Mouse (Mus musculus) MEL (cell line): ENCODE measurements around the gene Csrnp1. TPM values are rescaled to one million over a fixed set of nuclear protein-coding genes. Genes with fewer than 3 reads are reported as not detected.

ENCODE experiments used
- DNase-seq: peaks from one replicate; pipeline ENCODE4 v3.0.0; 2011; ENCODE audit warnings: low read depth, low spot score
- H3K27ac ChIP-seq: 2 replicates; pipeline ENCODE4 v1.5.1; 2012; ENCODE audit warnings: low read depth, mild to moderate bottlenecking, control low read depth, low read length, moderate library complexity; ENCODE audit not compliant: control insufficient read depth
- H3K27me3 ChIP-seq, 2 experiments: fragments of 150-350 bp in 1 of 2; sonication (generic) in 1 of 2; 2 replicates each; pipeline ENCODE4 v1.6.1; 2012; ENCODE audit warnings: low read length in 2 of 2, mild to moderate bottlenecking in 2 of 2, improper control_type of control experiment in 1 of 2, moderate library complexity in 1 of 2; ENCODE audit not compliant: insufficient read depth in 2 of 2, control insufficient read depth in 1 of 2
- H3K36me3 ChIP-seq, 2 experiments: 2 replicates each; pipeline ENCODE4 v1.6.1; 2012 to 2014; ENCODE audit warnings: low read length in 2 of 2, improper control_type of control experiment in 1 of 2, inconsistent platforms in 1 of 2, mild to moderate bottlenecking in 1 of 2; ENCODE audit not compliant: insufficient read depth in 2 of 2, control insufficient read depth in 1 of 2
- H3K4me1 ChIP-seq, 2 experiments: fragments of 150-350 bp in 1 of 2; sonication (generic) in 1 of 2; 2 replicates each; pipeline ENCODE4 v1.6.1; 2012; ENCODE audit warnings: low read length in 2 of 2, improper control_type of control experiment in 1 of 2, mild to moderate bottlenecking in 1 of 2; ENCODE audit not compliant: insufficient read depth in 2 of 2, control insufficient read depth in 1 of 2
- H3K4me3 ChIP-seq, 2 experiments: fragments of 150-350 bp in 1 of 2; sonication (generic) in 1 of 2; 2 replicates each; pipeline ENCODE4 v1.5.1; 2012; ENCODE audit warnings: low read depth in 2 of 2, low read length in 2 of 2, mild to moderate bottlenecking in 2 of 2, moderate library complexity in 2 of 2, control low read depth in 1 of 2, improper control_type of control experiment in 1 of 2; ENCODE audit not compliant: control insufficient read depth in 1 of 2, insufficient read depth in 1 of 2
- H3K79me2 ChIP-seq: 2 replicates; pipeline ENCODE4 v1.6.1; 2012; ENCODE audit warnings: mild to moderate bottlenecking, low read length, moderate library complexity; ENCODE audit not compliant: control insufficient read depth, poor library complexity, insufficient read depth
- H3K9ac ChIP-seq: 2 replicates; pipeline ENCODE4 v1.6.1; 2012; ENCODE audit warnings: low read depth, mild to moderate bottlenecking, control low read depth, low read length, moderate library complexity; ENCODE audit not compliant: control insufficient read depth, poor library complexity, severe bottlenecking
- H3K9me3 ChIP-seq: fragments of 150-350 bp; sonication (generic); replicated peaks from 2 replicates; pipeline ENCODE4 v1.6.1; 2012; ENCODE audit warnings: mild to moderate bottlenecking, low read length, improper control_type of control experiment, moderate library complexity; ENCODE audit not compliant: insufficient read depth
- BHLHE40 ChIP-seq: IDR thresholded peaks from 2 replicates; pipeline ENCODE4 v1.6.1; 2012; ENCODE audit warnings: low read depth, mild to moderate bottlenecking, inconsistent platforms, low read length, improper control_type of control experiment, borderline replicate concordance
- CHD1 ChIP-seq: IDR thresholded peaks from 2 replicates; pipeline ENCODE4 v1.6.1; 2012; ENCODE audit warnings: low read depth, mild to moderate bottlenecking, inconsistent platforms, low read length, improper control_type of control experiment
- CTCF ChIP-seq, 3 experiments: IDR thresholded peaks in 2 of 3; conservative IDR thresholded peaks in 1 of 3; 2 replicates each; pipeline ENCODE4 v1.5.1; 2011 to 2012; ENCODE audit warnings: low read length in 3 of 3, low read depth in 2 of 3, mild to moderate bottlenecking in 2 of 3, improper control_type of control experiment in 1 of 3, inconsistent platforms in 1 of 3, mixed read lengths in 1 of 3, moderate library complexity in 1 of 3; ENCODE audit not compliant: control insufficient read depth in 1 of 3, insufficient read depth in 1 of 3, poor library complexity in 1 of 3, severe bottlenecking in 1 of 3
- E2F4 ChIP-seq: IDR thresholded peaks from 2 replicates; pipeline ENCODE4 v1.6.1; 2011; ENCODE audit warnings: low read depth, low read length, improper control_type of control experiment, borderline replicate concordance
- ELF1 ChIP-seq: IDR thresholded peaks from 2 replicates; pipeline ENCODE4 v1.6.1; 2014; ENCODE audit warnings: low read depth, mild to moderate bottlenecking, inconsistent platforms, low read length, improper control_type of control experiment, moderate library complexity
- EP300 ChIP-seq, 2 experiments: IDR thresholded peaks; 2 replicates each; pipeline ENCODE4 v1.6.1; 2011; ENCODE audit warnings: improper control_type of control experiment in 2 of 2, low read length in 2 of 2, low read depth in 1 of 2, mild to moderate bottlenecking in 1 of 2
- GABPA ChIP-seq: IDR thresholded peaks from 2 replicates; pipeline ENCODE4 v1.6.1; 2012; ENCODE audit warnings: low read depth, mild to moderate bottlenecking, inconsistent platforms, low read length, improper control_type of control experiment, moderate library complexity
- JUND ChIP-seq: IDR thresholded peaks from 2 replicates; pipeline ENCODE4 v1.6.1; 2011; ENCODE audit warnings: low read depth, mild to moderate bottlenecking, improper control_type of control experiment, low read length
- MAFK ChIP-seq: IDR thresholded peaks from 2 replicates; pipeline ENCODE4 v1.6.1; 2011; ENCODE audit warnings: low read depth, mild to moderate bottlenecking, low read length, improper control_type of control experiment, borderline replicate concordance
- MAX ChIP-seq: IDR thresholded peaks from 2 replicates; pipeline ENCODE4 v1.6.1; 2011; ENCODE audit warnings: low read length, improper control_type of control experiment
- MAZ ChIP-seq: IDR thresholded peaks from 2 replicates; pipeline ENCODE4 v1.6.1; 2012; ENCODE audit warnings: low read depth, mild to moderate bottlenecking, inconsistent platforms, low read length, improper control_type of control experiment
- MEF2A ChIP-seq: IDR thresholded peaks from 2 replicates; pipeline ENCODE4 v1.6.1; 2014; ENCODE audit warnings: low read depth, mild to moderate bottlenecking, inconsistent platforms, low read length, improper control_type of control experiment; ENCODE audit not compliant: poor library complexity, insufficient replicate concordance, severe bottlenecking; ENCODE audit errors: extremely low read depth
- MXI1 ChIP-seq: IDR thresholded peaks from 2 replicates; pipeline ENCODE4 v1.6.1; 2011; ENCODE audit warnings: mild to moderate bottlenecking, low read depth, low read length, improper control_type of control experiment
- MYB ChIP-seq: IDR thresholded peaks from 2 replicates; pipeline ENCODE4 v1.6.1; 2011; ENCODE audit warnings: mild to moderate bottlenecking, low read depth, low read length, improper control_type of control experiment
- MYC ChIP-seq: IDR thresholded peaks from 2 replicates; pipeline ENCODE4 v1.6.1; 2011; ENCODE audit warnings: low read depth, mild to moderate bottlenecking, low read length, improper control_type of control experiment, moderate library complexity
- NELFE ChIP-seq: IDR thresholded peaks from 2 replicates; pipeline ENCODE4 v1.6.1; 2011; ENCODE audit warnings: low read depth, low read length, improper control_type of control experiment
- POLR2AphosphoS2 ChIP-seq: IDR thresholded peaks from 2 replicates; pipeline ENCODE4 v1.6.1; 2011; ENCODE audit warnings: low read length, improper control_type of control experiment
- POLR2AphosphoS5 ChIP-seq: IDR thresholded peaks from 2 replicates; pipeline ENCODE4 v1.6.1; 2012; ENCODE audit warnings: low read depth, borderline replicate concordance, mild to moderate bottlenecking, inconsistent platforms, low read length, moderate library complexity, mixed read lengths
- RCOR1 ChIP-seq: IDR thresholded peaks from 2 replicates; pipeline ENCODE4 v1.6.1; 2012; ENCODE audit warnings: low read depth, mild to moderate bottlenecking, inconsistent platforms, low read length, improper control_type of control experiment
- TAL1 ChIP-seq: IDR thresholded peaks from 2 replicates; pipeline ENCODE4 v1.6.1; 2012; ENCODE audit warnings: mild to moderate bottlenecking, inconsistent platforms, low read length, moderate library complexity, mixed read lengths
- UBTF ChIP-seq: IDR thresholded peaks from 2 replicates; pipeline ENCODE4 v1.6.1; 2012; ENCODE audit warnings: low read depth, mild to moderate bottlenecking, inconsistent platforms, low read length, improper control_type of control experiment, moderate library complexity, borderline replicate concordance; ENCODE audit not compliant: insufficient read depth
- ZC3H11A ChIP-seq: IDR thresholded peaks from 2 replicates; pipeline ENCODE4 v1.6.1; 2012; ENCODE audit warnings: low read depth, mild to moderate bottlenecking, inconsistent platforms, low read length, improper control_type of control experiment
- ZNF384 ChIP-seq: IDR thresholded peaks from 2 replicates; pipeline ENCODE4 v1.6.1; 2012; ENCODE audit warnings: low read depth, mild to moderate bottlenecking, inconsistent platforms, low read length, improper control_type of control experiment
- polyA plus RNA-seq, 2 experiments: library from polyadenylated mRNA; stranded (reverse) in 1 of 2; unstranded in 1 of 2; fragments of >175 nt in 1 of 2; fragments of >200 nt in 1 of 2; gene quantifications; 2 replicates each; pipeline versions ENCODE4 v1.2.1 to v1.2.4; 2012; ENCODE audit warnings: low replicate concordance in 2 of 2, low read depth in 1 of 2; ENCODE audit not compliant: insufficient read length in 2 of 2, insufficient read depth in 1 of 2, missing spikeins in 1 of 2
- total RNA-seq: library from RNA; depleted of rRNA; stranded (reverse); fragments of 300-350 nt; gene quantifications from 2 replicates; pipeline ENCODE4 v1.2.3, GENCODE M21; 2012

The Csrnp1 gene
- total and polyA plus RNA-seq, 3 experiments: 3.7 to 8.1 TPM; not detected in 1

DNA sequence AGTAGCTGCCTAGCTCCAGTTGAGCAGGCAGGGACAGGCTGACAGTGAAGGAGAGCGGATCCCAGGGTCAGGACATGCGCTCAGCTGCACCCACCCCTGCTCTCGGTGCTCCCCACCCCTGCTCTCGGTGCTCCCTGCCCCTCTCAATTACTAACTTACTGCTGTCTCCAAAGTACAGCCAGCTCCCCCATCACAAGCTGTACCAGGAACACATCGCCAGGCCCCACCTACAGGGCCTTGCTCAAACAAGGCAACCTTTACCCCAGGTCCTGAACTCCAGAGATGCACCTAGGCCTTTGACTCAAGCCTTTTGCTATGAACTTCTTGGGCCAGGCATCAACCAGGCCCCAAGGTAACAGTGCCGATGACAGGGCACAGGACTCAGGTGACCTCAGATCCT, 50.8 kb downstream of the Csrnp1 start:
- Histone ChIP-seq H3K9ac (no peak overlapping the region), H3K9me3 (no peaks in the 10 kb centered on the region), H3K27ac (no peak overlapping the region), H3K36me3 (peaks cover 0 to 3% of the 10 kb centered on the region in 2 experiments; a peak in 3 of 4 replicates), H3K4me3 (no peak overlapping the region), H3K79me2 (peaks cover 12% of the 10 kb centered on the region), H3K27me3 (no peaks in the 10 kb centered on the region), H3K4me1 (peaks cover 0 to 10% of the 10 kb centered on the region in 2 experiments; a peak in 2 of 4 replicates)
- TF ChIP-seq POLR2AphosphoS5: no peak
- TF ChIP-seq MAFK: no peak
- no peak for TF ChIP-seq POLR2AphosphoS2
- no peak for TF ChIP-seq NELFE
- no peak for TF ChIP-seq MYC
- no peak for TF ChIP-seq CHD1
- no peak for TF ChIP-seq ZC3H11A
- no peak for TF ChIP-seq BHLHE40
- TF ChIP-seq CTCF (IDR thresholded peaks at IDR 0.05 in 2 of 3, conservative IDR thresholded peaks at IDR 0.05 in 1 of 3; ENCODE audit: control insufficient read depth in 1 of 3, insufficient read depth in 1 of 3, low read depth in 2 of 3, low read length in 3 of 3, poor library complexity in 1 of 3, severe bottlenecking in 1 of 3): no peak
- TF ChIP-seq ELF1: no peak
- TF ChIP-seq MAX: no peak
- TF ChIP-seq GABPA: no peak
- no peak for TF ChIP-seq MYB
- no peak for DNase-seq

DNA sequence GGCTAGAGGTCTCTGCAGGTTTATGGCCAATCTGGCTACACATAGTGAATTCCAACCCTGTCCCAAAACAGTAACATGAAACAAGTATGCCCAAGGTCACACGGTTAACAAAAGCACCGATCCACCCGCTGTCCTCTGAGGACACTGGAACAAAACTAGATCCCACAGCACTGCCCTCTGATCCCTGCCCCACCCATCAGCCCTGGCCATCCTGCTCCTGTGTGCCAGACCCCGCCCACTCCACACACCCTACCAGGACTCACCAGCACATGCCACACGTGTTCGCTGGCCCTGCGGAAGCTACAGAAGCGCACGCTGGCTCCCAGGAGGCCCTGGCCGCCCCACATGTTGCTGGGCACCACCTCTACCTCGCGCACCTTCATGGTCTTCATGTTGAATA, 52.1 kb downstream of the Csrnp1 start:
- Histone ChIP-seq H3K9ac (no peak overlapping the region), H3K27ac (no peak overlapping the region), H3K9me3 (no peaks in the 10 kb centered on the region), H3K27me3 (no peaks in the 10 kb centered on the region)
- TF ChIP-seq MAFK (no peak), EP300 (IDR thresholded peaks at IDR 0.05; ENCODE audit: low read depth in 1 of 2, low read length in 2 of 2) (no peak), NELFE (no peak), UBTF (no peak), MAX (no peak), ZNF384 (no peak), E2F4 (no peak), GABPA (no peak), MAZ (no peak), CHD1 (no peak), MXI1 (no peak), RCOR1 (no peak), MYB (no peak), JUND (no peak), MEF2A (no peak), TAL1 (no peak)
- TF ChIP-seq, all 39 proteins: peak for 0
- H3K79me2 ChIP-seq: peaks cover 12% of the 10 kb centered on the region
- peaks cover 0 to 3% of the 10 kb centered on the region in 2 experiments; a peak in 3 of 4 replicates for H3K36me3 ChIP-seq
- H3K4me1 ChIP-seq: peaks cover 0 to 2% of the 10 kb centered on the region in 2 experiments; a peak in 1 of 4 replicates
- no peak for DNase-seq
- no peak overlapping the region for H3K4me3 ChIP-seq
